Mouse (Mus musculus) CD8-positive naive resting alpha-beta T cell, adult 2 months (primary cell): Measurements from ENCODE around the gene Zfp467.
A peak's percentile ranks its signal among the peaks of the same experiment; 100 is the strongest.

Experiments
- DNase-seq, 2 experiments: peaks; one replicate each; pipeline ENCODE4 v3.0.0; 2022; ENCODE audit warnings: low read depth in 2 of 2, low spot score in 2 of 2

The Zfp467 gene

DNA sequence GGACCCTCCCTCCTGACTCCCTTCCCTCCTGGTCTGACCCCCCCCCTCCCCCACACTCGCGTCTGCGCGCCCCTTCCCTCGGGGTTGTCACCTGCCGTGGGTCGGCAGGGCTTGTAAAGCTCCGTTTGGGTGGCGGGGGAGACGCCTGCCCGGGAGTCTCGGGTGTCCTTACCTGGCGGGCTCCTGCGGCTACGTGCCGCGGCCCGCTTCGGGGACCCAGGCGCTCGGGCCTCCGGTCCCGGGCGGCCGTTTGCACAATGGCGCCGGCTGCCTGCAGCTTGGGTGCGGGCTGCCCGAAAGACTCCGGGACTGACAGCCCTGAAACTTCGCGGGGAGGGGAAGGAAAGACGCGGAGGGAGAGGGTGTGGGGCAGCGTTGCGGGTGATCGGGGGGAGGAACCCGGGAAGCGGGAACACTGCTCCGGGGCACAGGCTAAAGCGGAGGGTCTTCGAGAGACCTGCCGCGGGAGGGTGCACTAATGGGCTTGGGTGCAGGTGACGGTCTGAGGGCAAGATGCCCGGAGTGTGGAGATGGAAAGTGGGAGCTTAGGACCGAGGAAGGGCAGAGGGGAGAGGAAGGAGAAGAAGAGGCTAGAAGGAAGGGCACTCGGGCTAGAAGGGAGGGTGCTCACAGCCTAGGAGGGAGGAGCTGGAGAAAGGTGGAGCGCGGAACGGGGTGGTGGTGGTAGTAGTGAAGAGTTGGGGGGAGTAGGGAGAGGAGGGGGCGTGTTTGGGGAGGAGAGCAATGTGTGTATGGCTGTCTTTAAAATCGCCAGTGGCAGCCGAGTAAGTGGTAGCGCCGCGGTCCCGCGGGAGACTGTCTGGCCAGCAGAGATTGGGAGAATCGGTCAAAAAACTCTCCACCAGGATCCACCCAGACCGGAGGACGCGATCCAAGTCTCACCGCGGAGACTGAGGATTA is at the start of gene Zfp467:
TSS of gene Zfp467 (minus strand) at position 645 of the 921 bp plus-strand sequence.
- peak; percentile 19 to 21 for DNase-seq

DNA sequence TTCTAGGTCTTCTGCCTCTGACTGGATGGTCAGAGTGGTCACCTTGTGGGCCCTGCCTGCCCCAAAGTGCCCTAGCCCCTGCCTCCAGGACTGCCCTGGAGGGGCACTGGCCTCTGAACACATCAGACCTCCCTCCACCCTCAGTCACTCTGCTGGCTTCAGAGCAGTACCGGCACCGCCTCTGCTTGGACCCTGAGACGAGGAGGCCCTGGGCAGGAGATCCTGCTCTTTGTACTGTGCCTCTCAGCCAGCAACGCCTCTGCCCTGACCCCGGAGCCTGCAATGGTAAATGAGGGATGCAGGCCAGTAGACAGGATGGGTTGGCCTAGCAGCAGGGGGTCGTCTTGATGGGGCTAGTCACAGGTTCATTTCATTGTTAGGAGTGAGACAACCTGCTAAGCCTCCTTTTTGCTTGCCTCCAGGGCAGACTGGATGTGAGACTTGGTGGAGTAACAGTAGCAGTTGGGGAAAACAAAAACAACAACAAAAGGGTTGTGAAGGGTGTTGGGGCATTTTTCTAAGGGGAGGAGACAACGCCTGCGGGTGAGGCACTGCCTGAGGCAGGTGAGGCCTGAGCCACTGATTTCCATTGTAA is 47.6 kb upstream of the Zfp467 start:
- DNase-seq, result no peak

GRCm38 (mm10) chr6:48491361-48491760 is 45.7 kb upstream of the Zfp467 start:
- DNase-seq, result no peak

- DNase-seq, result no peak
Measured at GRCm38 (mm10) chr6:48489741-48490140, 44.1 kb upstream of the Zfp467 start.

DNA sequence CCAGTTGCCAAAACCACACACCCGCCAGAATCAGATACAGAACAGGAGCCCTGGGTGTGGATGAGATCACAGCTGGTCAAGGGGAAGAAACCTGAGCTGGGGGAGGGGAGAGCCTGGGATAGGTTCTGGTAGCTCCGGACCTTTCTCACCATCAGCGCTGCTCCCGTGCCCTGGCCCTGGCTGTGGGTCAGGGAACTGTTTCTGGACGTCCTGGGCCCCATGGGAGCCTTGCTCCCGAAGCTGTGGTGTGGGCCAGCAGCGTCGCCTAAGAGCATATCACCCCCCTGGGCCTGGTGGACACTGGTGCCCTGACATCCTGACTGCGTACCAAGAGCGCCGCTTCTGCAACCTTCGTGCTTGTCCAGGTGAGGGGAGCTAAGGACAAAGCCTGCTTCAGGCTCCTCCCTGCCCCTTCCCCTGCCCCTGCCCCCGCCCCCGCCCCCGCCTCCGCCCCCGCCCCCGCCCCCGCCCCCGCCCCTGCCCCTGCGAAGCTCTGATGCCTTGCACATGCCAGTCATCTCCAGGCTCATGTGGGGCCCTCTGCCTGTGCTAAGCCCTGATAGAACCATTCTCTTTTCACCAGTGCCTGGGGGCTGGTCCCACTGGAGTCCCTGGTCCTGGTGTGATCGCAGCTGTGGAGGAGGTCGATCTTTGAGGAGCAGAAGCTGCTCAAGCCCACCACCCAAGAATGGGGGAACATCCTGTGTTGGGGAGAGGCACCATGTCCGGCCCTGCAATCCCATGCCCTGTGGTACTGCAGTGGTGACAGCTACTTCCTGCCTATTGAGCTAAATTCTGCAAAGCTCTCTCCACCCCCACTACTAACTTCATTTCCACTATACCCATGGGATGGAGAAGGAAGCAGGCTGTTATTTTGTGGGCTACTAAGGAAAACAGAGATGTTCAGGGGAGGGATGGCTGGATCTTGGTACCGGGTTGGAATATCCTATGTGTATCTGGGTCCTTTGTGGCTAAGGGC is 42.4 kb upstream of the Zfp467 start:
- no peak for DNase-seq

- no peak for DNase-seq
Measured at GRCm38 (mm10) chr6:48482501-48482900, 36.9 kb upstream of the Zfp467 start.

GRCm38 (mm10) chr6:48478446-48478845 is 32.8 kb upstream of the Zfp467 start:
- DNase-seq, result no peak

DNA sequence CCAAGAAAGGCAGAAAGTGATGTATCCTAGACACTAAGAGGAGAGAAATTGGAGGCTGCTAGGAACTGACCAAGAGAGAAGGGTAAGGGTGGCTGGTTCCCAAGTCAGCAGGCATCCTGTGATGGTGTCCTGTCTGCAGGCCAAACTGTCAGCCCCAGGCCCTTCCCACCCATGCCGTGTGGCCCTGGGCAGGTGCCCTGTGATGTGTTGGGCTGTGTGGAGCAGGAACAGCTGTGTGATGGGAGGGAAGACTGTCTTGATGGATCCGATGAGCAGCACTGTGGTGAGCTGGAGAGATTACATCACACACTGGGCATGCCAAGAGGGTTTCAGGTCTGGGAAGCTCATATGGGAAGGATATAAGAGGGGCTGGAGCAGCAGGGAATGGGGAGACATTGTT is 25.1 kb upstream of the Zfp467 start:
- DNase-seq, result no peak

DNA sequence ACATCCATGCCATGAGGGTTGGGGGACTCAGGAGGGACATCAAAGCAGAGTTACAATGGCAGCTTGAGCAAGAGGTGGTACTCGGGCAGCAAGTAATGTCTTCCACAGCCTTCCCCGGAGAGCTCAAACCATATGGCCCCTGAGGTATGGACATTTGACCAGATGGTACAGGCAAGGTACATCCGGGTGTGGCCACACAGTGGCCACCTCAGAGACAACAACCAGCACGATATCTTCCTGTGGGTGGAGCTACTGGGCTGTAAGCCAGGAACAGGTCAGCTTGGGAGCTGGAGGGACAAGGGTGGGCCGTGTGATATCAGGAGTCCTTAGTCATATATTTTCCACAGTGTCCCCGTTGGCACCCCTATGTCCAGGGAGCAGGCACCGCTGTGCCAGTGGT is 21.9 kb upstream of the Zfp467 start:
- DNase-seq, result no peak

- no peak for DNase-seq
Measured at GRCm38 (mm10) chr6:48466715-48467114, 21.1 kb upstream of the Zfp467 start.

- DNase-seq, result no peak
Measured at GRCm38 (mm10) chr6:48464966-48465679, 19.5 kb upstream of the Zfp467 start.

GRCm38 (mm10) chr6:48452771-48453170 is 7.1 kb upstream of the Zfp467 start:
- no peak for DNase-seq

DNA sequence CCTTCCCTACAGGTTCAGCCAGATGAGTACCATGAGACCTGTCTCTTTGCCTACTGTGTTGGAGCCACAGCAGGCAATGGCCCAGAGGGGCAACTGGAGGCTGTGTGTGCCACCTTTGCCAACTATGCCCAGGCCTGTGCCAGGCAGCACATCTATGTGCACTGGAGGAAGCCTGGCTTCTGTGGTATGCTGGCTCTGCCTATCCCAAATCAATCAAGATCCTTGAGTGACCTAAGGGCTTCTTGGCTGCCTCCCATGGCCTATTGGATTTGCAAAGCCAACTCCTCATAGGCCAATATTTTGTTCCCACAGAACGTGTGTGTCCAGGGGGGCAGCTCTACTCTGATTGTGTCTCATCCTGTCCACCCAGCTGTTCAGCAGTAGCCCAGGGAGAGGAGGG is 6.5 kb upstream of the Zfp467 start:
- DNase-seq, result no peak

- no peak for DNase-seq
Measured at GRCm38 (mm10) chr6:48448527-48448926, 2.9 kb upstream of the Zfp467 start.

DNA sequence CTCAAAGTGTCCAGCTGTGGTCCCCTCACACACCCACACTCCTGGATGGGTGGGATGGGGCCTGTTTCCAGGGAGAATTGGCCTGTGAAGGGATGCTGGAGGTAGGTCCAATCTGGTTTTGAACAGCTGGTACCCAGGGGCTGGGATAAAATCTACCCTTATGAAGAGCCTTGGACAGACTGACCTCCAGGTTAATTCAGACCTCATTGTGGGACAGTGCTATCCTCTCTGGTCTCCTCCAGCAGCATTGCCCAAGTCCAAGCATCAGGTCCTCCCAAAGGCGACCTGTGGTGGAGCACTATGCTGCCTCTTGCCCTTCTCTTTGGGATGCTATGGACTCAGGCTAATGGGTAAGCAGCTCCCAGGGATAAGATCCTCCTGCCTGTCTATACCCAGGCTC is 2.3 kb upstream of the Zfp467 start, which contains the start of gene Sspo:
TSS of gene Sspo (plus strand) at position 301 of the 400 bp plus-strand sequence.
- no peak for DNase-seq

DNA sequence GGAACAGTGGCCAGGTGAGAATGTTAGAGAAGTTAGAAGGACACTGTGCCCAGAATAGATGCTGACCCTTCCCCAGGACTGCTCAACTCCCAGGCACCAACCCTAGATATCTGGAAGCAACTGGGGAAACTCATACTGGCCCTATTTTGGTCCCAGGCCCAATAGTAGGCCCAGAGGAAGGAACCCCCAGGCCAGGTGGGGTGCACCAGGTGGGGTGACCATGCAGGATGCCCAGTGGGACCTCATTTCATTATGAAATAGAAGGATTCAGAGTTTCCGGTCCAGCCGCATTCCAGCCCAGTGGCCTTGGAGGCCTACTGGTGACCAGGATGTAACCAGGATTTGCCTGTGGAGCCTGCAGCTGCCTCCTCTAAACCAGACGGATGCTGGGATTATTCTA is 1.3 kb upstream of the Zfp467 start:
- no peak for DNase-seq

- no peak for DNase-seq
Measured at GRCm38 (mm10) chr6:48446256-48446655, 631 bp upstream of the Zfp467 start.

- peak; percentile 24 to 31 for DNase-seq
Measured at GRCm38 (mm10) chr6:48444310-48445180, 1.1 kb downstream of the Zfp467 start.

- peak; percentile 63 to 83 for DNase-seq
Measured at GRCm38 (mm10) chr6:48443592-48444309, 1.9 kb downstream of the Zfp467 start.
